Mouse (Mus musculus): ENCODE measurements around the gene Zbtb4. TPM values are rescaled to one million over a fixed set of nuclear protein-coding genes. Genes with fewer than 3 reads are reported as not detected.

Zbtb4 gene
- polyA plus RNA-seq, 1 experiment from 2014 or later = 5.2 TPM

GRCm38 (mm10) chr11:69828832-69829231 is 63.1 kb downstream of the Zbtb4 start:
- Histone ChIP-seq H3K36me3 (peaks cover 64% of the 10 kb centered on the region), H3K4me3 (no peak overlapping the region), H3K27ac (replicated peaks) (no peak overlapping the region), H3K4me1 (replicated peaks) (peaks cover 14% of the 10 kb centered on the region), H3K9me3 (no peaks in the 10 kb centered on the region), H3K4me2 (no peak overlapping the region), H3K27me3 (no peaks in the 10 kb centered on the region), H3K9ac (no peak overlapping the region)
- ATAC-seq (ENCODE audit: low FRiP score, low read depth) = 0 out of 2 replicates have a peak, but pooled peaks have one; percentile 19
- 52% methylated on average over 5 of the region's 5 CpGs for WGBS

GRCm38 (mm10) chr11:69833554-69833953 is 67.8 kb downstream of the Zbtb4 start:
- Histone ChIP-seq H3K4me1 (replicated peaks) (peaks cover 39% of the 10 kb centered on the region), H3K9ac (peak overlapping the region; percentile 97), H3K27ac (replicated peaks) (peak overlapping the region; percentile 6; the same call in 1 of the 2 replicates), H3K9me3 (no peaks in the 10 kb centered on the region), H3K27me3 (no peaks in the 10 kb centered on the region), H3K36me3 (peaks cover 24% of the 10 kb centered on the region), H3K4me2 (peak overlapping the region; percentile 96), H3K4me3 (peak overlapping the region; percentile 91)
- WGBS = 50% methylated on average over 8 of the region's 8 CpGs
- ATAC-seq (ENCODE audit: low FRiP score, low read depth) = no peak

Other genes with a start within 250 kb of the Zbtb4 start
- gene Dnah2, start 216.8 kb upstream of the Zbtb4 start, polyA plus RNA-seq (2015; fragmentation: Nextera tagmentation; extraction: Ambion mirVana) = 3.4 and 4.0 TPM in 2 replicates
- gene Efnb3, start 205.7 kb upstream of the Zbtb4 start, polyA plus RNA-seq (2015; fragmentation: Nextera tagmentation; extraction: Ambion mirVana) = 134 and 160 TPM in 2 replicates
- gene Wrap53, start 185.7 kb upstream of the Zbtb4 start, polyA plus RNA-seq (2015; fragmentation: Nextera tagmentation; extraction: Ambion mirVana) = 19.6 and 20.6 TPM in 2 replicates
- gene Trp53, start 185.6 kb upstream of the Zbtb4 start, polyA plus RNA-seq (2015; fragmentation: Nextera tagmentation; extraction: Ambion mirVana) = 61.1 and 64.2 TPM in 2 replicates
- gene Atp1b2, start 160.0 kb upstream of the Zbtb4 start, polyA plus RNA-seq (2015; fragmentation: Nextera tagmentation; extraction: Ambion mirVana) = 71.9 and 89.4 TPM in 2 replicates
- gene Shbg, start 148.0 kb upstream of the Zbtb4 start, polyA plus RNA-seq (2015; fragmentation: Nextera tagmentation; extraction: Ambion mirVana) = not detected in 2 replicates
- 22.5 and 23.9 TPM in 2 replicates for gene Sat2, start 143.9 kb upstream of the Zbtb4 start, polyA plus RNA-seq (2015; fragmentation: Nextera tagmentation; extraction: Ambion mirVana)
- gene Fxr2, start 132.9 kb upstream of the Zbtb4 start, polyA plus RNA-seq (2015; fragmentation: Nextera tagmentation; extraction: Ambion mirVana) = 41.3 and 41.5 TPM in 2 replicates
- gene Sox15, start 110.6 kb upstream of the Zbtb4 start, polyA plus RNA-seq (2015; fragmentation: Nextera tagmentation; extraction: Ambion mirVana) = not detected in 2 replicates
- 101 and 108 TPM in 2 replicates for gene Mpdu1, start 103.3 kb upstream of the Zbtb4 start, polyA plus RNA-seq (2015; fragmentation: Nextera tagmentation; extraction: Ambion mirVana)
- gene Cd68, start 99.8 kb upstream of the Zbtb4 start, polyA plus RNA-seq (2015; fragmentation: Nextera tagmentation; extraction: Ambion mirVana) = 10.3 and 12.2 TPM in 2 replicates
- 476 and 491 TPM in 2 replicates for gene Eif4a1, start 93.5 kb upstream of the Zbtb4 start, polyA plus RNA-seq (2015; fragmentation: Nextera tagmentation; extraction: Ambion mirVana)
- 101 and 103 TPM in 2 replicates for gene Senp3, start 83.8 kb upstream of the Zbtb4 start, polyA plus RNA-seq (2015; fragmentation: Nextera tagmentation; extraction: Ambion mirVana)
- 0.61 and 0.76 TPM in 2 replicates for gene Tnfsf13, start 80.1 kb upstream of the Zbtb4 start, polyA plus RNA-seq (2015; fragmentation: Nextera tagmentation; extraction: Ambion mirVana)
- gene Tnfsf12, start 70.1 kb upstream of the Zbtb4 start, polyA plus RNA-seq (2015; fragmentation: Nextera tagmentation; extraction: Ambion mirVana) = 3.5 and 5.0 TPM in 2 replicates
- 1.2 and 1.9 TPM in 2 replicates for gene Tnfsfm13, start 69.8 kb upstream of the Zbtb4 start, polyA plus RNA-seq (2015; fragmentation: Nextera tagmentation; extraction: Ambion mirVana)
- gene Polr2a, start 7.3 kb upstream of the Zbtb4 start, polyA plus RNA-seq (2015; fragmentation: Nextera tagmentation; extraction: Ambion mirVana) = 15.6 and 16.6 TPM in 2 replicates
- gene Slc35g3, start 3.9 kb upstream of the Zbtb4 start, polyA plus RNA-seq (2015; fragmentation: Nextera tagmentation; extraction: Ambion mirVana) = 0.51 and 0.66 TPM in 2 replicates
- 1.2 and 2.2 TPM in 2 replicates for gene Chrnb1, start 30.0 kb downstream of the Zbtb4 start, polyA plus RNA-seq (2015; fragmentation: Nextera tagmentation; extraction: Ambion mirVana)
- 5.7 and 7.1 TPM in 2 replicates for gene Fgf11, start 35.9 kb downstream of the Zbtb4 start, polyA plus RNA-seq (2015; fragmentation: Nextera tagmentation; extraction: Ambion mirVana)
- 1.1 and 2.0 TPM in 2 replicates for gene Tmem102, start 39.7 kb downstream of the Zbtb4 start, polyA plus RNA-seq (2015; fragmentation: Nextera tagmentation; extraction: Ambion mirVana)
- not detected in 2 replicates for gene Gm39566, start 49.4 kb downstream of the Zbtb4 start, polyA plus RNA-seq (2015; fragmentation: Nextera tagmentation; extraction: Ambion mirVana)
- not detected in 2 replicates for gene Spem2, start 52.6 kb downstream of the Zbtb4 start, polyA plus RNA-seq (2015; fragmentation: Nextera tagmentation; extraction: Ambion mirVana)
- 0.21 and 0.34 TPM in 2 replicates for gene Spem1, start 56.3 kb downstream of the Zbtb4 start, polyA plus RNA-seq (2015; fragmentation: Nextera tagmentation; extraction: Ambion mirVana)
- gene Nlgn2, start 71.9 kb downstream of the Zbtb4 start, polyA plus RNA-seq (2015; fragmentation: Nextera tagmentation; extraction: Ambion mirVana) = 20.9 and 21.0 TPM in 2 replicates
- gene Tmem256, start 72.6 kb downstream of the Zbtb4 start, polyA plus RNA-seq (2015; fragmentation: Nextera tagmentation; extraction: Ambion mirVana) = 375 and 391 TPM in 2 replicates
- gene Plscr3, start 80.5 kb downstream of the Zbtb4 start, polyA plus RNA-seq (2015; fragmentation: Nextera tagmentation; extraction: Ambion mirVana) = 46.0 and 47.5 TPM in 2 replicates
- gene Tnk1, start 92.8 kb downstream of the Zbtb4 start, polyA plus RNA-seq (2015; fragmentation: Nextera tagmentation; extraction: Ambion mirVana) = 0.10 and 0.12 TPM in 2 replicates
- gene Tmem95, start 112.1 kb downstream of the Zbtb4 start, polyA plus RNA-seq (2015; fragmentation: Nextera tagmentation; extraction: Ambion mirVana) = not detected in 2 replicates
- gene Kctd11, start 115.5 kb downstream of the Zbtb4 start, polyA plus RNA-seq (2015; fragmentation: Nextera tagmentation; extraction: Ambion mirVana) = 2.0 and 2.4 TPM in 2 replicates
- 0.52 and 0.58 TPM in 2 replicates for gene Acap1, start 129.6 kb downstream of the Zbtb4 start, polyA plus RNA-seq (2015; fragmentation: Nextera tagmentation; extraction: Ambion mirVana)
- 8.8 TPM in 2 replicates for gene 2810408A11Rik, start 135.1 kb downstream of the Zbtb4 start, polyA plus RNA-seq (2015; fragmentation: Nextera tagmentation; extraction: Ambion mirVana)
- gene Neurl4, start 135.2 kb downstream of the Zbtb4 start, polyA plus RNA-seq (2015; fragmentation: Nextera tagmentation; extraction: Ambion mirVana) = 16.6 and 19.9 TPM in 2 replicates
- gene Gps2, start 148.0 kb downstream of the Zbtb4 start, polyA plus RNA-seq (2015; fragmentation: Nextera tagmentation; extraction: Ambion mirVana) = 68.4 and 69.9 TPM in 2 replicates
- gene Eif5a, start 156.0 kb downstream of the Zbtb4 start, polyA plus RNA-seq (2015; fragmentation: Nextera tagmentation; extraction: Ambion mirVana) = 1,083 and 1,119 TPM in 2 replicates
- 6.7 and 6.8 TPM in 2 replicates for gene Ybx2, start 169.9 kb downstream of the Zbtb4 start, polyA plus RNA-seq (2015; fragmentation: Nextera tagmentation; extraction: Ambion mirVana)
- gene Slc2a4, start 182.3 kb downstream of the Zbtb4 start, polyA plus RNA-seq (2015; fragmentation: Nextera tagmentation; extraction: Ambion mirVana) = 3.4 and 4.1 TPM in 2 replicates
- 0.34 and 1.0 TPM in 2 replicates for gene Cldn7, start 198.9 kb downstream of the Zbtb4 start, polyA plus RNA-seq (2015; fragmentation: Nextera tagmentation; extraction: Ambion mirVana)
- gene Ctdnep1, start 215.2 kb downstream of the Zbtb4 start, polyA plus RNA-seq (2015; fragmentation: Nextera tagmentation; extraction: Ambion mirVana) = 23.5 and 27.1 TPM in 2 replicates
- 163 and 174 TPM in 2 replicates for gene Elp5, start 216.6 kb downstream of the Zbtb4 start, polyA plus RNA-seq (2015; fragmentation: Nextera tagmentation; extraction: Ambion mirVana)
- 561 and 571 TPM in 2 replicates for gene Gabarap, start 225.2 kb downstream of the Zbtb4 start, polyA plus RNA-seq (2015; fragmentation: Nextera tagmentation; extraction: Ambion mirVana)
- 56.1 and 62.2 TPM in 2 replicates for gene Phf23, start 229.9 kb downstream of the Zbtb4 start, polyA plus RNA-seq (2015; fragmentation: Nextera tagmentation; extraction: Ambion mirVana)
- gene Dvl2, start 234.7 kb downstream of the Zbtb4 start, polyA plus RNA-seq (2015; fragmentation: Nextera tagmentation; extraction: Ambion mirVana) = 26.4 and 28.7 TPM in 2 replicates
- gene Acadvl, start 249.5 kb downstream of the Zbtb4 start, polyA plus RNA-seq (2015; fragmentation: Nextera tagmentation; extraction: Ambion mirVana) = 58.0 and 62.2 TPM in 2 replicates